Mouse (Mus musculus): ENCODE results near the gene Rprd1b.
A peak's percentile ranks its signal among the peaks of the same experiment; 100 is the strongest.

The Rprd1b gene

DNA sequence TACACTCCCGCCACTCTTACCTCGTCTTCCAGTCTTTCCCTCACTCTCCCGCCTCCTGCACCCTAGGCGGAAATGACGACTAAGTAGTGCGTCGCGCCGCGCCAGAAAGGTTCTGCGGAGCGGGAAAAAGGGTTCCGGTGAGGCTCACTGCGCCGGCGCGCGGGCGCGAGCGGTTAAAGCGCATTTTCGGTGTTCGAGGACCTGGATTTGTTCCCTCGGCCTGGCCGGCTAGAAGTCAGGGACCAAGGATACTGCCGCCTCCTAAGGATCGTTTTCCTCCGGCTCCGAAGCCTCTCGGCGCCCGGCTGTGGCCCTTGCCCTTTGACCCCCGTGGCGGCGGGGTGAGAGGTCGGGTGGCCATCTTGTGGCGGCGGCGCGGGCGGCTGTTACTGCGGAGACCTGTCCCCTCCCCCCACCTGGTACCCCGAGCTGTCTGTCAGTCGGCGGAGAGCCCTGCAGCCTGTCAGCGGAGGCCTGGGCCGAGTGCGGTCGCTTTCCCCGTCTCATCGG is at the start of gene Rprd1b, which contains the start of gene Tti1:
Rprd1b (plus strand) TSS at position 144 of the 510 bp plus-strand sequence.
Tti1 (minus strand) TSS at position 80 of the 510 bp plus-strand sequence.
- peak; percentile 87 for DNase-seq (ENCODE audit: low read depth, low spot score)

DNA sequence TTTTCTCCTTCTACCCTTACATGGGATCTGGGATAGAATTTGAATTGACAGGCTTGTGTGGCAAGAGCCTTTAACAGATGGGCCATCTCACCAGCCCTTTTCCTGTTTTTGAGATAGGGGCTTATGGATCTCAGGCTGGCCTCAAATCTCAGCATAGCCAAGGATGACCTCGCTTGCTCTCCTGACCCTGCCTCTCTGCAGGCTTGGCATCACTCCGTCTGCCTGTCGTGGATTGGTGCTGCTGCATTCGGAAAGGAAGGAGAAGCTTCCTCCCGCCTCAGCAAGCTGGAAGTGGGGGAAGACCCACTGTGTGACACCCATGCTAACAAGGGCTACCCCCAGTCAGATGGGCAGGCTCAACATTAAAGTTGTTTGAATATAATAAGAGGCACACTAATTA is 49.1 kb upstream of the Rprd1b start:
- DNase-seq (ENCODE audit: low read depth, low spot score) = no peak

DNA sequence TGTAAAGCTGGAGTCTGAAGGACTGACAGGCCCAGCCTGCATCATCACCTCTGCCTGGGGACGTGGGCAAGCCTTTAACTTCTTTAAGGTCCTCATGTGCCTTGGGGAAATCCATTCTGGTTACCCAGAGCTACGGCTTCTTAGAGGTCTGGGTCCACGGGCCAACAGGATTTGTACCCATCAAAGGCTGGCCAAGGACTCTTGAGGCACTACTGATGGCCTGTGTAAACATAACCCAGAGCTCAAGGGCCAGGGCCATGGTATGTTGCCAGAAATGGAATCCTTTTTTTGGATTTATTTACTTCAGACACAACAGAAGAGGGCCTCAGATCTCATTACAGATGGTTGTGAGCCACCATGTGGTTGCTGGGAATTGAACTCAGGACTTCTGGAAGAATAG is 45.6 kb upstream of the Rprd1b start:
- no peak for DNase-seq (ENCODE audit: low read depth, low spot score)

DNA sequence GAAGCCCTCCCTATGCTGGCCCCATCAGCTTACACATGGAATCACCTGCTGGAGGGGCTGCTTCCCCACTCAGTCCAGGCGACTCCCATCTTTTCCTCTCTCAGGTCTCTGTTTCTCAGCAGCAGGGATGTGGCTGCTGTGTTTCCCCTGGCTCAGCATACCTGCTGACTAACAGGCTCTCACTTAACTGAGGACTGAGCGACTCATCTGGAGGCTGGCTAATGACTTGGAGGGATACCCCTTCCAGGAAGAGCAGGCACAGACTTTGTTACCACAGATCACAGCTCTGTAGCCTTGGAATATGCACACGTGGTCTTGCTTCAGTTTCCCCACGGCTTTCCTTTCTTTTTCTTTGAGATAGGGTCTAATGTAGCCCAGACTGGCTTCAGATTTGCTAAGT is 45.0 kb upstream of the Rprd1b start:
- DNase-seq (ENCODE audit: low read depth, low spot score) = no peak

DNA sequence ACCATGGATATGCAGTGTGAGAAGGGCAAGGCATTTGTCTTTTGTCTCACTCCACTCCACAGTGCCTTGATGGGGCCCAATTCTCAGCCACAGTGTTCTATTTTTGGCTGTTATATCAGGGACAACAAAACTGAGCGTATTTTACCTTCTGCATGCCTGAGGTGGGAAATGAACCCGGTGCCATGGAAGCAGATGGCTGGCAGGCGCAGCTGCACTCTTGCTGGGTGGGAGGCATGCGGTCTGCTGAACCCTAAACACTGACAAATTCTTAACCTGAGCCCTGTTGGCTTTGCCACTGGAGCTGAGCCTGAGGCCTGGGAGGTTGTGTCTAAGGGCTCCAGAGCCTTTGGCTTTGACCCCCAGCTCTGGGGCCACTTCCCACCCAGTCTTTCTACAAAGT is 42.7 kb upstream of the Rprd1b start:
- no peak for DNase-seq (ENCODE audit: low read depth, low spot score)

DNA sequence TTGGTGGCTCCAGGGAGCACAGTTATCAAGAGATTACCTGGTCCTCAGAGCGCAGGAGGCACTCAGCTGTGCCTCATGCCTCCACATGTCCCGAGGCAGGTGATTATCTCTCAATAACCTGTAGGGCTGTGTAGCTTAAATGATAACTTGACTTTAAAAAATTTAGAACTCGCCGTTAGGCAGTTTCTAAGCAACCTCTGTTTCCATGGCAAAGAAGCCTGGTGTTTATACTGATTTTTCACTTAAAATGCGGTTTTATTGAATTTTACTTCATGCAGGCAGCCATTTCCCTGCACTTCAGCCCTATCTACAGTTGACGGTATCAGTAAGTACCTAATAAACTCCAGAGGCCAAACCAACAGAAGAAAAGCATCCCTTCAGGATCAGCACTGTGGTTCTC is 42.1 kb upstream of the Rprd1b start:
- no peak for DNase-seq (ENCODE audit: low read depth, low spot score)

DNA sequence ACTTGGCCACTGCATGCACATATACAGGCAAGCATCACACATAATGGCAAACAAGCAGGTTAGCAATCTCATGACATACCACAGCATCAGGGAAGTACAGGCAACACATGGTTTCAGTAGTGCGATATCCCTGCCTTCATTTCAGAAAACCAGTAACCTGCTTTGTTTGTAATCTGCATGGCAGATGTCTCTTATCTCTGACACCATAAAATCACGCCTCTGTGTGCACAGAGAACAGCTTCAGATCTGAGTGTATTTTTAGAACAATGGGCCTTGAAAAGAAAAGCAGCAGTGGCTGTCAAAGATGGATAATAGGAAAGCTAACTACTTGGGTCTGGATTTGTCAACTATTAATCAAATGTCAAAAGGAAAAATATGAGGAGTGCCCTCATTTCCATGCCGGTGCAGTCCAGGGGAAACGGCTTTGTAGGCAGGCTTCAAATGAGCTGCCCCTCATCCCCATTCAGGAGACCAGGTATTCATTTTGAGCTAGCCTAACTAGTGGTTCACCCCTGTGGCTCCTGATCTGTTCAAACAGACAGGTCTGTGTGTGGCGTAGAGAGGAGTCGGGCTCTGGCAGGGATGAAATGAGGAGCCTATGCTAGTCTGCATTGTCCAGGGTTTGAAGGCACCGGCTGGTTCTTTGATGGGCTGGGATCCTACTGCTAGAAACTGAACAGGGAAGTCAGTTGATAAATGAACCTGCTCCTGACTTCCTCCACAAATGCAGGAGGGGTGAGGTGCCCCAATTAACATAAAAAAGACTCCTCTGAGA is 39.7 kb upstream of the Rprd1b start:
- no peak for DNase-seq (ENCODE audit: low read depth, low spot score)

DNA sequence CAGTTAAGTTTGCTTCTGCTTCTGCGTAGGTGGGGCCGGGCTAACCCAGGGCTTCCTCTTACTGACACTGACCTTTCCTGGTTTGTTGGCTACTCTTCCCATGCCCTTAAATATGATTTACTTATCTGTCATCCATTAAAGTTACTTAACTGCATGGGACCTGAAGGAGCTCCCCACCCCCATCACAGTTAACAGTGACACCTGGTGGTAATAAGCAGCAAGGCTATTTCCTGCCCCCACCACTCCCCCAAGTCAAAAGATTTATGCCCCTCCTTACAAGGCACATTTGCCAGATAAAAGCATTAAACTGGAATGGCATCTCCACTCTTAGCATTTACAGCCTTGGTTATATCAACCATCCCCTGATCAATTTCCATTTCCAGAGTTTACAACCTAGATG is 38.4 kb upstream of the Rprd1b start:
- peak; percentile 49 for DNase-seq (ENCODE audit: low read depth, low spot score)

DNA sequence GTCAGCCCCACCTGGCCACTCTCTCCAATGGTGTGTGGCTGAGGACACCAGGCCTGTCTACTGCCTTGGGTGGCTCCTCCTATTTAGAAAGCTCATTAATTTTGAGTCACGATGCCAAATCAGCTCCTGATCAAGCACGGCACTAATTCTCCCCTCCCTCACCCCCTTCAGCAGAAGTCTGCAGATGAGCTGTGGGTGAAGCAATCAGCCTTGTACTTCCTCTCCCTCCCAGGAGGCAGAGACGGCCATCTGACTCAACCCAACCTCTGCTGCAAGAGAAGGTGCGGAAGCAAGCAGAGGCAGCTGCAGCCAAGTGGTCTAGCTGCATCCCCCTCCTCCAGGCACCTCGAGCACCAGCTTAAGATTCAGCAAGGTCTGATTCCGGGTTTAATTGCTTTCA is 37.3 kb upstream of the Rprd1b start:
- no peak for DNase-seq (ENCODE audit: low read depth, low spot score)

DNA sequence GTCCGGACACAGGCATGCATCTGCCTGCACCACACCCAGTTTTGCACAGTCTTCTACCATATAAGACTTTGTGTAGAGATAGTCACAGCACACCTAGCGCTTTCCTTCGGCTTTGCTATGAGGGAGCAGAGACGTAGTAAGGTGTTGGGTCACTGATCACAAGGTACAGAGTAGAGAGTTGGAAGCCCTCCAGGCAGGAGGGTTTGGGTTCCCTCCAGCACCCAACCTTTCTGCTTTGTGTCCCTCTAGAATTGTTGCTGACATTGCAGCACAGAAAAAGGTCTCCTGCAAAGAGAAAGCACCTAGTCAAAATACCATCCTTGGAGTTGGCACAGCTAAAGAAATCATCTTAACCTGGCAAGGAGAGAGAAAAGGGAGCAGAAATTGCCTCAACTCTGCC is 35.8 kb upstream of the Rprd1b start:
- DNase-seq (ENCODE audit: low read depth, low spot score) = no peak

DNA sequence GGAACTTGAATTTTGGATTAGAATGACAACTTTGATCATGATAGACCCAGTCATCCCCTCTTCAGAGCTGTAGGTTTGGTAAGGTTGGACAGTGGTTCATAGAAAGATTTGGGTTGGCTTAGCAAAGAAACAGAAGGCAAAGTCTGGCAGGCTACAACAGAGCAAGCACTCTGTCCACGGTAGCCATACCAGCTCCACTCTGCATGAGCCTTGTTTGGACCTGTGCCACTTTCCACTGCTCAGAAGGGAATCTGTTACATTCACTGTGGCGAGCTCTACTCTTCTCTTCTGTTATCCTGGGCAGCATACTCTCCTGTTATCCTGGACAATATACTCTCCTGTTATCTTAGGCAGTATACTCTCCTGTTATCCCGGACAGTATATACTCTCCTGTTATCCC is 29.5 kb upstream of the Rprd1b start:
- DNase-seq (ENCODE audit: low read depth, low spot score) = no peak

DNA sequence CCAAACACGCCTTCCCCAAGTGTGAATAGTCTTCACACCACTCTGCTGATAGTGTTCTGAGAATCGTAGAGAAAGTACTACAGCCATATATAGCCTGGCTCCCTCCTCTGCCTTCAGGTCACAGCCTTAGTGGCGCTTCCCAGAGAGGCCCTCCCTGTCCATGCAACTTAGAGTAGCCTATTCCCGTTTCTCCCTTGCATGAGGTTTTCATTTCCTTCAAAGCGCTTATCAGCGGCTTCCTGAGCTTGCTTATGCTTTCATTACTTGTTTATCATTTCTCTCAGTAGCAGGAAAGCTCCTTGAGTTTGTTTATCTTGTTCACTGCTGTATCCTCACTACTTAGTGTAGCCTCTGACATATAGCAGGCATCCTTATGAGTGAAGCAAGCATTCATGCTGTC is 23.7 kb upstream of the Rprd1b start:
- DNase-seq (ENCODE audit: low read depth, low spot score) = no peak

DNA sequence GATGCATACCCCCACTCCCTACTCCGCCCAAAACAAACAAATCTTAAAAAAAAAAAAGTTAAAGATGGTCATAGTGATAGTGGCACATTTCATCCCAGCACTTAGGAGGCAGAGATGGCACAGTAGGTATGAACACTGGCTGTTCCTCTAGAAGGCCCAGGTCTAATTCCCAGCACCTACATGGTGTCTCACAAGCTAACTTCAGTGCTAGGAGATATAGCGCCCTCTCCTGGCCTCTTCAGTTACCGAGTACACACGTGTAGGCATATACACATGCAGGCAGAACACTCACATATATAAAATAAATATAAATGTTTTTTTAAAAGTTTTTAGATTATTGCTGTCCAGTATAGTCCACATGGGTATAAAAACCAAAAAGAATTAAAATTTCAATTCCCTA is 22.7 kb upstream of the Rprd1b start:
- DNase-seq (ENCODE audit: low read depth, low spot score) = no peak

DNA sequence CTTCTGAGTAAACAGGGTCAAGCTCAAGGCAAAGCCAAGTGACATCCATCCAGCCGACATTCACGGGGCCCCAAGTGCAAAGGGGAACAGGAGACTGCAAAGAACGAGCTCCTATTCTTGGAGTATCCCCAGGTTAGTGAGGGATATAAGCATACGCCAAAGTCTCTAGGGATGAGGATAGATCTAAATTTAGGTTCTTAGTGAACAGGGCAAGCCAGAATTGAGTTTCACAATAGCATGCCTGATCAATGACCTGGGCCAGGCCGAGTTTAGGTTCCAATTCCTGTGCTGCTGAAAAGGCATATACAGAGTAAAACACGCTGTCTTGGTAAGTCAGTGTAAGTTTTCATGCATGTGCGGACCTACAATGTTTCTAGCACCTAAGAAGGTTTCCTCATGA is 18.9 kb upstream of the Rprd1b start:
- peak; percentile 17 for DNase-seq (ENCODE audit: low read depth, low spot score)

DNA sequence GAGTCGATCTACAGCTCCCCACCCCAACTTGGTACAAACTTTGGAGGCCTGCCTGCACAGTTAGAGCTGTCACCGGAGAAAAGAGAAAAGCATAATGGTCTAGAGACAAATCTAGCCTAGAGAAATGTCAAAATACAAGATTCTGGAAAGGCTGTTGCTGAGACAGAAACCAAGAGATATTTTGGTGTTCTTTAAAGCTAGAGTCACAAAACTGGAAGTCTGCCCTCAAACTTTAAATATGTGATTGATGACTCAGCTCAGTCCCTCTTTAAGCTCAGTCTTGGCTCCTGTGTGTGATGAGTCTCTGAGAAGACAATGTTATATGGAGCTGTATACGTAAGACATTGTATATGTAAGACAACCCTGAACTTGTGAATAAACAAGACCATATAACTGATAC is 15.7 kb upstream of the Rprd1b start:
- DNase-seq (ENCODE audit: low read depth, low spot score) = no peak

DNA sequence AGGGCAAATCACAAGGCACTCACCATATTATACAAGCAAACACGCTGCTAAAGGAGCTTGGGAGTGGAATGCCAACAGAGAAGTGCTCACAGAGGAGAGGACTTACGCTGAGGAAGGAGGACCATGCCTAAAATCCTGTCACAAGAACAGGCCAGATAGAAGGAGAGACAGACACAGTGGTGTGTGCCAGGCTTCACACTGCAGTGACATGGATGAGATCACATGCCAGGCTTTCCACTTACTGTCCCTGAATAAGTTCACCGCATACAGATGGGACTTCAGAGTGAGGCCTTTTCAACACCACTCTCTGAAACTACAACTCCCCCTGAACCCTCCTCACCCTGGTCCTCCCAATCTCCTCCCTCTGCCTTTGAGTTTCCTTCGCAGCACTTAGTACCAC is 11.0 kb upstream of the Rprd1b start:
- DNase-seq (ENCODE audit: low read depth, low spot score) = no peak

DNA sequence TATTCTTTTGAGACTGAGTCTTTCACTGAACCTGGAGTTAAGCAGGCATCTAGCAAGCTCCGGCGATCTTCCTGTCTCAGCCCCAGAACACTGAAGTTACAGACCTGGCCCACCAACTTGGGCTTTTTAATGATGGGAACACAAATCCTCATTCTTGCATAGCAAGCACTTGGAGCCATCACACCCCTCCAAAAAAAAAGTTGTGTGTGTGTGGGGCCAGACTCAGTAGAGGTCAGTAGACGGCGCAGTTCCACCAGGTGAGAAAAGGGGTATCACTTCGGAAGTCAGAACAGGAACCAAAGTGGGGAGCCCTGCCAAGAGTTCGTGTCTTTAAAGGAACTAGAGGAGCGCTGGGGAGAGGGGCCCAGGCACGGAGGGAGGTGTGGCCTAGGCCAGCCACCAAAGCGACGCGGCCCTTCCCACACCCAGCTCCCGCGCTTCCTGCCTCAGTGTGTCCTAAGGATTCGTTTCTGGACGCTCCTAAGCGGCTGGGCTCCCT is 393 bp upstream of the Rprd1b start:
- no peak for DNase-seq (ENCODE audit: low read depth, low spot score)

DNA sequence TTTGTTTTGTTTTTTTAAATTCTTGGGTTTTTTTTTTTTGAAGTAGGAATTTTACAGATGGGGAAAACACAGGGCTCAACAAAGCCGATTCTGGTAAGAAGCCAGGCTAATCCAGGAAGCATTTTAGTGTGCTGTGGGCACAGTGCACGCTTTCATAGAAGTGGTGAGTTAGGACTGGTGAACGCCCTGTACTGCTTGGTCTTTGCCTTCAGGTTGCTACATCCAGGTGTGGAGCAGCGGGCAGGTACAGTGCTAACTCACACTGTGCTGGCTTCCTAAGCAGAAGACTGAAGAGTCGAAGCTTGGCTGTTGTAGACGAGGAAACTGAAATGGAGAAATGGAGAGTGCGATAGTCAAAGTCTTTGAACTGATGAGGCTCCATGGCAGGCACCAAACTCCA is 1.7 kb downstream of the Rprd1b start:
- DNase-seq (ENCODE audit: low read depth, low spot score) = no peak

DNA sequence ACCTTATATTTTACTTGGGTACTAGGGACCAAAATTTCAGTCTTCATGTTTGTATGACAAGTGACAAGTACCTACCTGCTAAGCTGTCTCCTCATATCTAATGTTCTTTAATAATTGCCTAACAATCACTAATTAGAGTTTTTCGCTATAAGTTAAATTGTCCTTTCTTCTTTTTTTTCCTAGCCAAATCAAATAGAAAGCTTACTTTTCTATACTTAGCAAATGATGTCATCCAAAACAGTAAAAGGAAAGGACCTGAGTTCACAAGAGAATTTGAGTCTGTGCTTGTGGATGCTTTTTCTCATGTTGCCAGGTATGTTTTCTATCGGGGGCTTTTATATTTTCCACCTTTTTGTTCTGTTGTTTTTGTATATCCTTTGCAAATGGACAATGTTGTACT is 7.5 kb downstream of the Rprd1b start:
- DNase-seq (ENCODE audit: low read depth, low spot score) = no peak

DNA sequence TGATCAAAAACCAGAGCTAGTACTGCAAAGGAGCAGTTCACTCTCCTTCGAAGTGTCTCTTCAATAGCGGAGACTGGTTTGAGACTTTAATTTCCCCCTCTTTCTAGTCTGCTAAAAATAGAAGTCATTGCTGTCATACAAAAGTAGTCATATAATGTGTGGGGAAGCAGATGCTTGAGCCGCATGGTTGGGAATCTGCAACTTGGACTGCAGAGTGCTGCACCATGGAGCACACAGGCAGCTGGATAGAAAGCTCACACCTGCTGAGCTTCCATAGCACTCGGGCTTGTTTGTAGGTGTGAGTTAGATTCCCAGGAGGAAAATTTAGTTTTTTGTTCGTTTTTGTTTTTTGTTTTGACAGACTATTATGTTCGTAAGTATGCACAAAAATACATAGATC is 8.1 kb downstream of the Rprd1b start:
- no peak for DNase-seq (ENCODE audit: low read depth, low spot score)

DNA sequence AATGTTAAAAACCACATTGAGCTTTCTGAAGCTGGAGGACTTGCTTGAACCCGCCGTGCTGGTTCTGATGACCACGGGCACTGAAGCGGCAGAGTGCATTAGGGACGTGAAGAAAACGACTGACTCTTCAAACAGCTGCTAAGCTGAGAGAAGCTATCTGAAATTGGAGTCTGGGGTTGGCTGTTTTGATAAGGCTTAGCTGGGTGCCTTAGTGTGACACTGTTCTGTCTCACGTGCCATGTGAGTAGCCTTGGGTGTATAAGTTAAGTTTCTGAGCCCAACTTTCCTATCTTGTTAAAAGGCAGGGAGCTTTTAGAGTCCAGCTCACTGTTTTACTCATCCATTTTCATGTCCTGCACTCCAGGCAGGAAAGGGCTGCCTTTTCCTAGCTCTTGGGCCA is 8.7 kb downstream of the Rprd1b start:
- no peak for DNase-seq (ENCODE audit: low read depth, low spot score)

DNA sequence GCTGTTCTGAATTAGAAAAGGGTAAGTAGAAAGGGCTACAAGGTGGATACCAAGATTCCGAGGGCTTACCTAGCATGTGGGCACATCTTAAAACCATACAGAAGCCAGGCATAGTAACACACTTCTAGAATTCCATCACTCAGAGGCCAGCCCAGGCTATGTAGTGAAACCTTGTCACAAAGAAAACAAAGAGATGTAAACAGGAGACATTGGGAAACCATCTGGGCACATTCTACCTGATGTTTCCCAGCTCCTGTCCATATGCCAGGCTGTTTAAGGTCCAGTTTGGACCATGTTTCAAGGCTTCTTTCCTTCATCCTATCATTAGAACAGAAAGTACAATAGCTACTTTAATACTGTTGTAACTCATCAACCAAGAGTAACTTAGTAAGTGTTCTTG is 9.3 kb downstream of the Rprd1b start:
- DNase-seq (ENCODE audit: low read depth, low spot score) = no peak

DNA sequence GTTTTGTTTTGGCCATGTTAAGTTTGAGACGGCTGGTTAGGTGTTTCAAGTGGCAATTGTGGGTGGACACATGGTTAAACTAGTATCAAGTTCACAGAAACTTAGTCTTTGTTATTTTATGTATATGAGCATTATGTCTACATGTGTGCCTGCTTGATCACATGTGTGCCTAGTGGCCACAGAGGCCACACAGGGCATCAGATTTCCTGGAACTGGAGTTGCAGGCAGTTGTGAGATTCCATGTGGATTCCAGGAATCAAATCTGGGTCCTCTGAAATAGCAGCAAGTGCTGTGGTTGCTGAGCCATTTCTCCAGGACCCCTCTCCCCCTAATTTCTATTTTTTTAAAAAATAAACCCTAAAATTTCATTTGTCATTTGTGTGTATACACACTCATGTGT is 11.4 kb downstream of the Rprd1b start:
- DNase-seq (ENCODE audit: low read depth, low spot score) = no peak

DNA sequence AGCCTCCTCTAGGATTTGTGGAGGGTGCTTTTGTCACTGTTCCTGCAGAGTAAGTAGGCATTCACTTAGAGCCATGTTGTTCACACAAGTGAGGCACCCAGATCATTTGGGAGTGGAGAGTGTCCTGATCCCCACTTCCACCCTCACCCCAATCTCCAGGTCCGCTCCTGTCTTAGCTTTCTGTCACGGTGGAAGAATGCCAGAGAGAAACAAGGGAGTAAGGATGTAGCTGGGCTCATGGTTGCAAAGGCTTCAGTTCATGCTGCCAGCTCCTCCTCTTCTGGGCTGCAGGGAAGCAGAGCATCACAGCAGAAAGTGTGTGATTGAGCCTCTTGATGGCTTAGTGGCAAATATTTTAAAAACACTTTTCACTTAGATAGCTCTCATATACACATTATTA is 12.1 kb downstream of the Rprd1b start:
- no peak for DNase-seq (ENCODE audit: low read depth, low spot score)

Data from skeletal muscle tissue, adult 2 months (tissue).